Mouse (Mus musculus): ENCODE results near the gene Robo1. TPM values are rescaled to one million over a fixed set of nuclear protein-coding genes. Genes with fewer than 3 reads are reported as not detected.

Robo1 gene
- polyA plus RNA-seq, 1 experiment from 2014 or later: 18.3 TPM

DNA sequence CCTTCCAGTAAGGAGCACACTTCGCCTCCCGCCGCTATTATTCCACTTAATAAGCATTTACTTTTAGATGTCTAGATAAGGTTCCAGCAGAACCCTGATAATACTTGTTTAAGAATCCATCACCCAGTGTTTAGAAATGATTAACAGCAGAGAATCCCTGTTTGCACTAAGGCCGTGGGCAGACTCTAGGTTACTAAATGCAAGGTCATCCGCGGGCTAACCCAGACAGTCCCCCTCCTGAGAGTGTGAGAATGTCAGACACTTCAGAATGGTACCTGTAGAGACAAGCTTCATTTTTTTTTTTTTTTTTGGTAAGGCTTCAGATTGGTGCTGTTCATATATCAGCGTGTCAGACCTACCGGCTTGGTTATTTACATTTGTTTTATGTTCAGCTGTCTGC is 685.1 kb downstream of the Robo1 start:
- no peak for ATAC-seq (ENCODE audit: extremely low read depth, insufficient number of reproducible peaks, low FRiP score, low TSS enrichment)
- H3K27ac ChIP-seq (replicated peaks): no peak overlapping the region
- no peak overlapping the region for H3K4me2 ChIP-seq
- 64% methylated on average over 8 of the region's 8 CpGs for WGBS
- no peaks in the 10 kb centered on the region for H3K9me3 ChIP-seq
- H3K4me1 ChIP-seq: peaks cover 19% of the 10 kb centered on the region; the same call in 1 of the 2 replicates
- H3K27me3 ChIP-seq (replicated peaks): no peaks in the 10 kb centered on the region
- no peak overlapping the region for H3K9ac ChIP-seq
- H3K36me3 ChIP-seq: peaks cover 10% of the 10 kb centered on the region
- H3K4me3 ChIP-seq: no peak overlapping the region

DNA sequence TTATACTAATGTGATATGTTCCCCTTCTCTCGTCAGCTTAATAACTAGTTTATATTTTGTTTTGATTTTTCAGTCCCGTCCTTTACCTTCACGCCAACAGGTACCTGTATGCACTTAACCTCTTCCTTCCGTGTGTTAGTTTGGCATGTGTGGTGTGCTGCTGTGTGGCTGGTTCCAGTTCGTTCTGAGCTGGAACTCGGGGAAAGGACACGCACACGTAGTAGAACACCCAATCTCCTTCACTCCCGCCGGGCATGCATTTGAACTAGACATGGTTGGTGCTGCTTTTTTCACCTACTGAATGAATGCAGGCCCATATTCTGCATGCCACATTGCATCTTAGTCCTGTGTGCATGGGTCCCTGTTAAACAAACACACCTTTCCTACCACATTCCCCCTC is 685.5 kb downstream of the Robo1 start:
- no peaks in the 10 kb centered on the region for H3K9me3 ChIP-seq
- H3K36me3 ChIP-seq: peaks cover 10% of the 10 kb centered on the region
- no peak overlapping the region for H3K4me3 ChIP-seq
- no peak for ATAC-seq (ENCODE audit: extremely low read depth, insufficient number of reproducible peaks, low FRiP score, low TSS enrichment)
- H3K27me3 ChIP-seq (replicated peaks): no peaks in the 10 kb centered on the region
- H3K9ac ChIP-seq: no peak overlapping the region
- H3K27ac ChIP-seq (replicated peaks): no peak overlapping the region
- 65% methylated on average over 10 of the region's 10 CpGs for whole genome bisulfite sequencing
- peaks cover 22% of the 10 kb centered on the region for H3K4me1 ChIP-seq
- no peak overlapping the region for H3K4me2 ChIP-seq

DNA sequence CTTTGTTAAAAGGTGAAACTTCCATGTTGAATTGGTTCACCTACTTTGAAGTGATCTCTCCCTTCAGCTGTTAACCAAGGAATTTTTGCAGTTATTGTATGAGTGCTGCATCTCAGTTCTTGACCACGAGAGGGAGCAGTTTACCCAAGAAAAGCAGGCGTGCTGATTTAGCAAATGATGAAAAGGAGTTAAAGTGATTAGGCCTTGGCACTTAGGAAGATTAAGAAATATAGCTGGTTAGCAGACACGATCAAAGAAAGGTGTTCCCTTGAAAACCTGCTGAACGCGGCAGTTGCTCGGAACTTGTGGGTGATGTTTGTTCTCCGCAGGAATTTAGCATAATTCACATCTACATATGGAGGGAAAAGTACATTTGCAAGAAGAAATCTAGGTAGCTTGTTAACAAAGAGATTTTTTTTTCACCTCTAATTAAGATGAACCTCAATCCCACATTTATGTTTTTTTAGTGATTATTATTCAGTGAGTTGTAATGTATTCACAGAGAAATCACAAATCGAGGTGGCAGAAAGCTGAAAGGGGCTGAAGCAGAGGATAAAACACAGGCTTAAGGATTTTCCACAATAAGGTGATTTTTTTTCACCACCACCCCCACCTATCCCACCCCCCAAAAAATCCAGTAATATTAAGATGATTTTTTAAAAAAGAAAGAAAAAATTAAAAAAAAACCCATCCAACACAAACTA is 687.3 kb downstream of the Robo1 start:
- H3K4me2 ChIP-seq: no peak overlapping the region
- H3K36me3 ChIP-seq: peaks cover 8% of the 10 kb centered on the region

DNA sequence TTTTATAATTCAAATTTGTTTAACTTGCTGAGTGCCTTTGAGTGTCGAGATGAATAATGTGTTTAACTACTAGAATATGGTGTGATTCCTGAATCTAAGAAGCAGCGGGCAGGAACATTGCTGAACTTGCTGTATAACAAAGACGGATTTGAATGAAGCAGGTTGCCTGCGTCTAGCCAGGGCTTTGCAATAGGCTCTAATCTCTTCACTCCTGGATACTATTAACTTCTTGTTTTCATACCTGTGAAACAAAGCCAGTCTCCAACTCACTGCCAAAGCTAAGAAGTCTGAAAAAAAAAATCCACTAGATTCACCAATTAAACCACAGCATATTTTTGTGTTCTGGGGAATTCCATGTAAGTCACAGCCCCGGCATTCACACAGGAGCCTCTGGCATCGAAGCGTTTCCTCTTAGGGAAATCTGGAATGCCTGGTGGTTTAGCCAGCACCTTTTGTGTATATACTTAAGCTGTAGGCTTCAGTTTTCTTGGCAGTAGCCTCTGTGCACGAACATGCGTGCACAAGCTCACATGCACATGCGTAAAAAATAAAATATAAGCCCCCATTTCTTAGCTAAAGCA is 687.9 kb downstream of the Robo1 start:
- Histone ChIP-seq H3K27ac (replicated peaks) (no peak overlapping the region), H3K4me2 (no peak overlapping the region), H3K36me3 (peaks cover 1% of the 10 kb centered on the region), H3K4me3 (no peak overlapping the region), H3K27me3 (replicated peaks) (no peaks in the 10 kb centered on the region), H3K9me3 (no peaks in the 10 kb centered on the region), H3K9ac (no peak overlapping the region), H3K4me1 (peaks cover 31% of the 10 kb centered on the region)
- WGBS: 77% methylated on average over 10 of the region's 10 CpGs
- ATAC-seq (ENCODE audit: extremely low read depth, insufficient number of reproducible peaks, low FRiP score, low TSS enrichment): no peak

More for the DNA sequence above, 687.3 kb downstream of the Robo1 start:
- no peak overlapping the region for H3K27ac ChIP-seq (replicated peaks)
- ATAC-seq (ENCODE audit: extremely low read depth, insufficient number of reproducible peaks, low FRiP score, low TSS enrichment): no peak
- H3K4me3 ChIP-seq: no peak overlapping the region
- H3K4me1 ChIP-seq: peaks cover 31% of the 10 kb centered on the region
- no peak overlapping the region for H3K9ac ChIP-seq
- H3K27me3 ChIP-seq (replicated peaks): no peaks in the 10 kb centered on the region
- WGBS: 29% methylated on average over 8 of the region's 8 CpGs
- H3K9me3 ChIP-seq: no peaks in the 10 kb centered on the region

DNA sequence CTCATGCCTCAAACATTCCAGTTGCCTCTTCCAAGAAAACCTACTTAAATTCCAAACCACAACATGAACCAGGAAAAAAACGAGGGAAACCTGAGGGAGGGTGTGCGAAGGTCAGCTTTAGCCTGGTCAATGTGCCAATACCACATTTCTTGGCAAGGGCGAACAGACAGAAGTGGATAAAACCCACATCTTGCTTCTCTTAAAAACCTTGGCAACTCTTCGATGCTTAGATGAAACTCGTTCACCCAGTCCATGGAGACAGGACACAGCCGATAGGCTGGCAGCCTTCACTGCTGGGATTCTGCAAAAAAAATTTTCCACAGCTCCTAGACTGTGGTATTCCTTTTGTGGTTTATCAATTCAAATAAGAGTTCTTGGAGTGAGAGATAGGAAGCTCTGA is 690.6 kb downstream of the Robo1 start:
- Histone ChIP-seq H3K36me3 (peaks cover 12% of the 10 kb centered on the region), H3K27ac (replicated peaks) (no peak overlapping the region), H3K9me3 (no peaks in the 10 kb centered on the region), H3K4me2 (peak overlapping the region; percentile 36; the same call in 1 of the 2 replicates), H3K27me3 (replicated peaks) (no peaks in the 10 kb centered on the region), H3K4me3 (no peak overlapping the region), H3K9ac (no peak overlapping the region), H3K4me1 (peaks cover 19% of the 10 kb centered on the region)
- WGBS: 47% methylated on average over 6 of the region's 6 CpGs
- no peak for ATAC-seq (ENCODE audit: extremely low read depth, insufficient number of reproducible peaks, low FRiP score, low TSS enrichment)

DNA sequence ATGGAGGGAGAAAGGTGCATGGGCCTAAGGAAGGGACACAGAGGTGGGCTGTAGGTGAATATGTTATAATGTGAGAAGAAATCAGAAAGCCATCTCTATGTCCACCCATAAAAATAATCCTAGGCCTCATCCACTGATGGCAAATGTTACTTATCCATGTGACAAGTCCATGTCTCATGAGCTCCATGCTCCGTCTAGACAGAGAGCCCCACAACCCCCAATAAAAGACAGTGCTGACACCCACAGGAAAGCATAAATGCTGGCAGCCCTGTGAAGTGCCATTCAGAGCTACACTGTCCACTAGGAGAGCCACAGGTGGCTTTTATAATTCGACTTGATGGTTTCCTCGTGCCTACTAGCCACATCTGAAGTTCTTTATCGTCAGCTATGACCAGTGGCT is 694.6 kb downstream of the Robo1 start:
- H3K27ac ChIP-seq (replicated peaks): no peak overlapping the region
- no peak for ATAC-seq (ENCODE audit: extremely low read depth, insufficient number of reproducible peaks, low FRiP score, low TSS enrichment)
- no peak overlapping the region for H3K4me3 ChIP-seq
- H3K27me3 ChIP-seq (replicated peaks): no peaks in the 10 kb centered on the region
- no peaks in the 10 kb centered on the region for H3K9me3 ChIP-seq
- peaks cover 15% of the 10 kb centered on the region for H3K4me1 ChIP-seq
- WGBS: 81% methylated on average over 4 of the region's 4 CpGs
- H3K4me2 ChIP-seq: no peak overlapping the region
- peaks cover 20% of the 10 kb centered on the region for H3K36me3 ChIP-seq
- H3K9ac ChIP-seq: no peak overlapping the region

DNA sequence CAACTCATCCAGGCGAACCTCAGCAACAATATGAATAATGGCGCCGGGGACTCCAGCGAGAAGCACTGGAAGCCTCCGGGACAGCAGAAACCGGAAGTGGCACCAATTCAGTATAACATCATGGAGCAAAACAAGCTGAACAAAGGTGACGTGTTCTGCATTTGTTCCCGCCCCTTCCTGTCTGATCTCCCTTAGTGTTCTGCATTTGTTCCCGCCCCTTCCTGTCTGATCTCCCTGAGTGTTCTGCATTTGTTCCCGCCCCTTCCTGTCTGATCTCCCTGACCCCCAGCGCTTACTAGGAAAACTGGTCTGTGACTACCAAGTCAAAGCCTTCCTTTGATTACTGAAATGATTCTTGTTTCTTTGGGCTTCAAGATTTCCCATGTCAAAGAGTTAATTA is 696.5 kb downstream of the Robo1 start:
- 92% methylated on average over 11 of the region's 11 CpGs for WGBS
- no peak for ATAC-seq (ENCODE audit: extremely low read depth, insufficient number of reproducible peaks, low FRiP score, low TSS enrichment)
- no peaks in the 10 kb centered on the region for H3K27me3 ChIP-seq (replicated peaks)
- H3K9me3 ChIP-seq: no peaks in the 10 kb centered on the region
- H3K4me2 ChIP-seq: no peak overlapping the region
- peaks cover 27% of the 10 kb centered on the region for H3K36me3 ChIP-seq
- H3K9ac ChIP-seq: no peak overlapping the region
- no peaks in the 10 kb centered on the region for H3K4me1 ChIP-seq
- H3K4me3 ChIP-seq: no peak overlapping the region
- no peak overlapping the region for H3K27ac ChIP-seq (replicated peaks)

DNA sequence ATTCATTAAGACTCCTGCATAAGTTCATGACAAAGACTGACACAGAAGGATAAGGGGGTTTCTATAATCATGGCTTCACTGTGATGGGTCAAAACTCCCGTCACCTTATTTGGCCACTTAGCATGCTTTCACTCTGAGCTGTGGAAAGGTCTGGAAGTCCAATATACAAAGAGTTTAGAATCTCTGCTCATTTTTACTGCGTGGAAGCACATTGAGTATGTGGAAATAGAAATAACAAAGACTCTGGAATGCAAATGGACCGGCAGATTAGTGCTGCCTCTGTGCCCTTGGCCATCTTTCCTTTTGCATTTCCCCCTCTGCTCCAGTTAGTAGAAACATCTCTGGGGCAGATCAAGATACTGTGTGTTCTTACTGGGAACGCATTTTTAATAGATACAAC is 697.7 kb downstream of the Robo1 start:
- Histone ChIP-seq H3K4me2 (no peak overlapping the region), H3K9me3 (no peaks in the 10 kb centered on the region), H3K27me3 (replicated peaks) (no peaks in the 10 kb centered on the region), H3K4me1 (no peaks in the 10 kb centered on the region), H3K27ac (replicated peaks) (no peak overlapping the region), H3K9ac (no peak overlapping the region), H3K4me3 (no peak overlapping the region), H3K36me3 (peaks cover 37% of the 10 kb centered on the region)
- 67% methylated on average over 4 of the region's 4 CpGs for WGBS
- ATAC-seq (ENCODE audit: extremely low read depth, insufficient number of reproducible peaks, low FRiP score, low TSS enrichment): no peak

DNA sequence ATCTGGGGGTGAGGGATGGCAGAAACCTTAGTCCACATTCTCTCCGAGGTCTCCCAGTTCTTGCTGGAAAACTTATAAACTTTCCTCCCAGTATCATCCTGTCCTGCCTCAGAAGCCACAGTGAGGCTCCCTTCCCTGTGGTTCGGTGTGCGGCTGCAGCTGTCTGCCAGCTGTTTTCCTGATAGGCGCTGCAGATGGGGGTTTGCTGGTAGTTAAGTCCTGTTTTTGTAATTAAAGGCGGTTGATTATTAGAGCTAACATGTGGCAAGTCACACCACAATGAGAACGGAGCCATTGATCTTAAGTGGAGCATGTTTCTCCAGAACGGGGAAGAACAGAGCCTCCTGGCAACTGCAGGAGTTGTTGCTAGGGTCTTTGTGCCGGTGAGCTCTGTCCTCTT is 699.3 kb downstream of the Robo1 start:
- WGBS: 67% methylated on average over 8 of the region's 8 CpGs
- no peak for ATAC-seq (ENCODE audit: extremely low read depth, insufficient number of reproducible peaks, low FRiP score, low TSS enrichment)
- Histone ChIP-seq H3K36me3 (peaks cover 45% of the 10 kb centered on the region), H3K4me3 (no peak overlapping the region), H3K27ac (replicated peaks) (no peak overlapping the region), H3K27me3 (replicated peaks) (no peaks in the 10 kb centered on the region), H3K4me2 (no peak overlapping the region), H3K9ac (no peak overlapping the region), H3K9me3 (no peaks in the 10 kb centered on the region), H3K4me1 (no peaks in the 10 kb centered on the region)

DNA sequence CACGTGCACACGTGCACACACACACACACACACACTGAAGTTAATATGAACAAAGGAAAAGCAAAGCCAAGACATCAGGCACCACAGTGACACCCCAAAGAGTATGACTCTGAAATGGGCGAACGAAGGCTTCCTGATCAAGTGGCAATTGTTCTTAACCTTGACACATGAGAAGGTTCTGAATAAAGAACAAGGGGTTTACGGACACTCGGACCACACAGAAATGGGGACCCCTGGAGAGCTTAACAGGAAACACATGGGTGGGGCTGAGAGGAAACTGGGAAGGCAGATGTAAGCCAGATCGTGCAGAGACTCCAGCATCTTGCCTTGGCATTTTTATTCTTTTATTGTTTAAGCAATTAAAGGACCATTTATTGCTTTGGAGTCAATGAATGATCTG is 703.2 kb downstream of the Robo1 start:
- Histone ChIP-seq H3K9ac (no peak overlapping the region), H3K4me3 (no peak overlapping the region), H3K9me3 (no peaks in the 10 kb centered on the region), H3K27me3 (replicated peaks) (no peaks in the 10 kb centered on the region), H3K27ac (replicated peaks) (no peak overlapping the region), H3K4me1 (peaks cover 15% of the 10 kb centered on the region), H3K4me2 (no peak overlapping the region), H3K36me3 (peaks cover 39% of the 10 kb centered on the region)
- 75% methylated on average over 7 of the region's 7 CpGs for WGBS
- ATAC-seq (ENCODE audit: extremely low read depth, insufficient number of reproducible peaks, low FRiP score, low TSS enrichment): no peak

DNA sequence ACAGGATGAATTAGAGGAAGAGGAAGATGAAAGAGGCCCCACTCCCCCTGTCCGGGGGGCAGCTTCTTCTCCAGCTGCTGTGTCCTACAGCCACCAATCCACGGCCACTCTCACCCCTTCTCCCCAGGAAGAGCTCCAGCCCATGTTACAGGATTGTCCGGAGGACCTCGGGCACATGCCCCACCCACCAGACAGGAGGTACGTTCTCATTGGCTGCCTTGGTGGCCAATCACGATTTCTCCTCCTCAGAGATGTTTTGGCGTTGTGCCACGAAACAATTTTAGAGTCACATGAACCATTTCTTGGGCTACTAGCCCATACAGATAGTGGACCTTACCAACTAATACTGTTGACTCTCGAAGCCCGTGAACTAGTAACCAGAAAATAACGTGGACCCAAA is 704.8 kb downstream of the Robo1 start:
- Histone ChIP-seq H3K27me3 (replicated peaks) (no peaks in the 10 kb centered on the region), H3K27ac (replicated peaks) (no peak overlapping the region), H3K4me2 (no peak overlapping the region), H3K9ac (no peak overlapping the region), H3K4me1 (peaks cover 23% of the 10 kb centered on the region), H3K9me3 (no peaks in the 10 kb centered on the region), H3K4me3 (no peak overlapping the region), H3K36me3 (peaks cover 39% of the 10 kb centered on the region)
- no peak for ATAC-seq (ENCODE audit: extremely low read depth, insufficient number of reproducible peaks, low FRiP score, low TSS enrichment)
- 88% methylated on average over 11 of the region's 11 CpGs for WGBS

DNA sequence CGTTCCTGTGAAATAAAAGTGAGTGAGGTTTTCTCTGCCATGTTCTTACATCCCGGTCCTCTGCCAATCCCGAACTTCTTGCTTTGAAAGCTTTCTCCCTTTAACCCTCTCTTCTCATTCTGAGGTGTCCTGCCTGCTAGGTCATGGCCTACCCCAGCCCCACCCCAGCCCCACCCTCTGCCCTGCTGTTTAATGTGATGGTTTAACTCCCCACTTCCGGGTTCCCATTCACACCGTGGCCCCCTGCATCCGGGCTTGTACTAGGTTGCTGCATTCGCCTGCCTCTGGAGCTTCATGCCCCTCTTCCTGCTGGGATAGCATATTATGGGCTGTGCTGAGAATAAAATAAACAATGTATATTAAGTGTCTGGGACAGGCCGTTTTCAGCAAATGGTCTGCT is 706.4 kb downstream of the Robo1 start:
- H3K27ac ChIP-seq (replicated peaks): no peak overlapping the region
- ATAC-seq (ENCODE audit: extremely low read depth, insufficient number of reproducible peaks, low FRiP score, low TSS enrichment): no peak
- no peak overlapping the region for H3K9ac ChIP-seq
- H3K4me2 ChIP-seq: no peak overlapping the region
- H3K27me3 ChIP-seq (replicated peaks): no peaks in the 10 kb centered on the region
- peaks cover 33% of the 10 kb centered on the region for H3K36me3 ChIP-seq
- no peak overlapping the region for H3K4me3 ChIP-seq
- WGBS: 74% methylated on average over 8 of the region's 8 CpGs
- H3K4me1 ChIP-seq: peaks cover 23% of the 10 kb centered on the region
- H3K9me3 ChIP-seq: no peaks in the 10 kb centered on the region
